ENCODE assay signal across 8 mouse cellular contexts in the genomic region with DNA sequence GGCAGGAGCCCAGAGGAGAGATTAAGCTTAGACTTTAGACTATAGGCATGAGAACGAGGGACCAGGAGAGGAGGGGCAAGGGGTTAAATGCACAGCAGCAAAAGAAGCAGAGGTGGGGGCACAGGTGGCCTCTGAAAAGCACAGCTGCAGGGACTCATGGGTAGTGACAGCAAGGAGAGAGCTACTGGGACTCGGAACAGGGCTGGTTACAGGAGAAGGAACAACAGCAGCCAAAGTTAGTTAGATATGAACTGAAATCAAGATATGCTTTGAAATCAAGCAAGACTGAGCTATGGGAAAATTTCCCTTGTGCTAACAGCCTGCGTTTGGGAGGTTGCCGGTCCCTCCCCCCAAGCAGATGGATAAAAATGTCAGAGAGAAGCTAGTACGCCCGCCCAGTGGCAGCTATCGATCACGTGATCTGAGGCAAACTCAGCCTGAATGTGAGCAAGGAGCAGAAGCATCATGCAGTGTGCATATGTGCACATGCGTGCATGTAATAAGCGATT. TPM values are rescaled to one million over a fixed set of nuclear protein-coding genes. Genes with fewer than 3 reads are reported as not detected.
DNase-seq lines count a peak whose midpoint lies in the region; ATAC-seq and TF ChIP-seq lines count a peak whose summit lies in the region.

No protein-coding gene starts in this region.

- no peak for ATAC-seq in lung, embryonic 16.5 days (ENCODE audit: low read depth)
- ATAC-seq in forebrain, embryonic 13.5 days, result peak; percentile 76

- 27% methylated on average over 10 of the region's 10 CpGs for WGBS in lung, embryonic 16.5 days
- WGBS in forebrain, embryonic 13.5 days, result 28% methylated on average over 10 of the region's 10 CpGs
- WGBS in lung, adult 2 months, result 45% methylated on average over 10 of the region's 10 CpGs

- H3K36me3 ChIP-seq in lung, embryonic 16.5 days (ENCODE audit: control insufficient read depth, insufficient read depth, low read length), result no peaks in the 10 kb centered on the region
- no peaks in the 10 kb centered on the region for H3K36me3 ChIP-seq in forebrain, embryonic 13.5 days (ENCODE audit: poor library complexity, severe bottlenecking)

- H3K9me3 ChIP-seq in lung, embryonic 16.5 days (ENCODE audit: control insufficient read depth, low read length), result no peaks in the 10 kb centered on the region
- H3K9me3 ChIP-seq in forebrain, embryonic 13.5 days (replicated peaks), result no peaks in the 10 kb centered on the region

- no peak for TF ChIP-seq POLR2A in lung, adult 2 months (IDR thresholded peaks at IDR 0.05; ENCODE audit: borderline replicate concordance, extremely low read depth, low read depth, low read length)

- H3K27me3 ChIP-seq in lung, embryonic 16.5 days (ENCODE audit: control insufficient read depth, insufficient read depth, low read depth, low read length), result no peaks in the 10 kb centered on the region
- no peaks in the 10 kb centered on the region for H3K27me3 ChIP-seq in forebrain, embryonic 13.5 days

- peaks cover 16% of the 10 kb centered on the region for H3K4me1 ChIP-seq in lung, embryonic 16.5 days (replicated peaks; ENCODE audit: control insufficient read depth, insufficient read depth, low read length)
- peaks cover 10% of the 10 kb centered on the region for H3K4me1 ChIP-seq in forebrain, embryonic 13.5 days
- peaks cover 17% of the 10 kb centered on the region for H3K4me1 ChIP-seq in lung, adult 2 months (ENCODE audit: control insufficient read depth, insufficient read depth, low read length)

- no peak overlapping the region for H3K27ac ChIP-seq in lung, embryonic 16.5 days (ENCODE audit: low read length)
- H3K27ac ChIP-seq in forebrain, embryonic 13.5 days, result peak overlapping the region; percentile 55; the same call in 1 of the 2 replicates

- H3K9ac ChIP-seq in lung, embryonic 16.5 days (ENCODE audit: low read length), result no peak overlapping the region
- H3K9ac ChIP-seq in forebrain, embryonic 13.5 days, result peak overlapping the region; percentile 46

- H3K4me2 ChIP-seq in lung, embryonic 16.5 days (ENCODE audit: low read depth, low read length), result peak overlapping the region; percentile 9; the same call in 1 of the 2 replicates
- peak overlapping the region; percentile 44 for H3K4me2 ChIP-seq in forebrain, embryonic 13.5 days

- H3K4me3 ChIP-seq in lung, embryonic 16.5 days (ENCODE audit: low read length), result no peak overlapping the region
- H3K4me3 ChIP-seq in forebrain, embryonic 13.5 days, result no peak overlapping the region
- H3K4me3 ChIP-seq in lung, adult 2 months (replicated peaks; ENCODE audit: extremely low read depth, low read depth, low read length), result no peak overlapping the region

- TF ChIP-seq CTCF in lung, adult 2 months (IDR thresholded peaks at IDR 0.05; ENCODE audit: insufficient read depth, low read length), result no peak

- no peak for DNase-seq in lung, postnatal 25 days (ENCODE audit: low spot score)
- DNase-seq in layer of hippocampus, adult 9-11 months, result peak; percentile 86
- DNase-seq in naive thymus-derived CD4-positive, alpha-beta T cell, adult 2 months (ENCODE audit: low read depth), result peak; percentile 73
- DNase-seq in spleen, postnatal 36 days (ENCODE audit: low spot score in 2 of 2), result no peak
- DNase-seq in lung, adult 2 months, result no peak
- no peak for DNase-seq in lung, postnatal 10 days

RNA-seq across cellular contexts. Expression of a gene that starts 5.2 kb away (rescaled TPM):
- 53.7 and 54.1 TPM in 2 replicates for polyA plus RNA-seq in lung, embryonic 16.5 days (2015; fragmentation: Nextera tagmentation; extraction: Ambion mirVana)
- polyA plus RNA-seq in forebrain, embryonic 13.5 days (2015; fragmentation: Nextera tagmentation; extraction: Ambion mirVana), result 44.9 and 63.0 TPM in 2 replicates
- polyA plus RNA-seq in lung, adult 2 months (2012; rRNA removed), result 32.4 and 37.9 TPM in 2 replicates

RNA-seq across cellular contexts. Expression of a gene that starts 56.0 kb away (rescaled TPM):
- polyA plus RNA-seq in lung, embryonic 16.5 days (2015; fragmentation: Nextera tagmentation; extraction: Ambion mirVana), result 55.4 and 59.1 TPM in 2 replicates
- polyA plus RNA-seq in forebrain, embryonic 13.5 days (2015; fragmentation: Nextera tagmentation; extraction: Ambion mirVana), result 49.9 and 55.6 TPM in 2 replicates
- 87.2 and 111 TPM in 2 replicates for polyA plus RNA-seq in lung, adult 2 months (2012; rRNA removed)

RNA-seq across cellular contexts. Expression of a gene that starts 56.6 kb away (rescaled TPM):
- polyA plus RNA-seq in lung, embryonic 16.5 days (2015; fragmentation: Nextera tagmentation; extraction: Ambion mirVana), result 65.0 and 69.3 TPM in 2 replicates
- 45.9 and 47.4 TPM in 2 replicates for polyA plus RNA-seq in forebrain, embryonic 13.5 days (2015; fragmentation: Nextera tagmentation; extraction: Ambion mirVana)
- polyA plus RNA-seq in lung, adult 2 months (2012; rRNA removed), result 25.0 and 29.7 TPM in 2 replicates

Comparison
In these comparisons a context has a peak if more than half of its experiments do, and no peak if none do; other contexts are left out.
1. DNase-seq: peak in layer of hippocampus, adult 9-11 months (single experiment) and naive thymus-derived CD4-positive, alpha-beta T cell, adult 2 months (single experiment); none in lung, postnatal 25 days (single experiment), spleen, postnatal 36 days (0 of 2), lung, adult 2 months (single experiment) and lung, postnatal 10 days (single experiment).